Mouse (Mus musculus): Measurements from ENCODE around the gene Apba3.

Apba3 gene

DNA sequence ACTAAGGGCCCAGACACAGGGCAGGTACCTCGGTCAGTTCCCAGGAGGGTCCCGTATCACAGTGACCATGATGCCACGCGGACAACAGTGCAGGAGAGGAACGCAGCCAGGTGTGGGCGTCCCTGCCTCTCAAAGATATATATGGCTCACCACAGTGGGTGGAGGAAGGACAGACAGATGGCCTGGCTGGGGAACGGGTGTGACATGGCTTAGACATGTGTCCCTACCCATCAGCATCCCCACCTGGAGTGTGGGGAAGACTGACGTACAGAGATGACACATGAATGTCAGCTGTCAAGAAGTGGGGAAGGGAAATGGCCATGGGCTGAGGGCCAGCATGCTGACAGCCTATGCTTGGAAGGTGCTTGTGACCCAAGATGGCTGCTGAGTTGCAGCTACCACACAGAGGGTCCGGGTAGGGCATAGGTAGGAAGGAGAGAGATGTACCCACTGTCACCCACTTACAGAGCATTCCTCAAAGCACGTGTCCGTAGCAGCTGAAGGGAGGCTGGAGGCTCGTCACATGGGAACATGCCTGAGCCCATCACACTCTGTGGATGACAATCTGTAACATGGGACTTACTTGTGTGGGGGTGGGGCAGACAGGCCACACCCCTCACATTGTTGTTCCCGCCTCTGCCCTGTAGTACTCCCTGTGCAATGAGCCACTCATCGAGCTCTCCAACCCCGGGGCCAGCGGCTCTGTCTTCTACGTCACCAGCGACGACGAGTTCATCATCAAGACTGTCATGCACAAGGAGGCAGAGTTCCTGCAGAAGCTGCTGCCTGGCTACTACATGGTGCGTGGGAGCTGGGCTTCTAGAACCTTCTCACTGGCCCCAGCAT is 40.3 kb downstream of the Apba3 start:
- no peak for DNase-seq (ENCODE audit: low read depth, low spot score)

DNA sequence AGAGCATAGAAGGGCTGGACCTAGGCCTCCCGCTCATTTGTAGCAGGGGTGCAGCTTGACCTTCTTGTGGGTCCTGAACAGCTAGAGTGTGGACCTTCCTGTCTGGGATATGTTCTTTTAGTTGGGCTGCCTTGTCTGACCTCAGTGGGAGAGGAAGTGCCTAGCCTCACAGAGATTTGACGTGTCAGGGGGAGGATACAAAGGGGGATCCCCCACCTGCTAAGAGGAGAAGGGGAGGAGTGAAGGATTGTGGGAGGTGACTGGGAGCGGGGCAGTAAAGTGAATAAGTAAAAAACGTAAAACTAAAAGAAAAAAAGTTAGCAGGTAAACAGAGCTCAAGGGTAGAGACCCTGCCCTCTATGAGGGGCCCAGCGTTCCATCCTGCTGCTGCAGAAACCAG is 42.8 kb downstream of the Apba3 start:
- DNase-seq (ENCODE audit: low read depth, low spot score): no peak

- DNase-seq (ENCODE audit: low read depth, low spot score): no peak
Observed at GRCm38 (mm10) chr10:81313581-81313980, 46.8 kb downstream of the Apba3 start.

GRCm38 (mm10) chr10:81314201-81314600 is 47.4 kb downstream of the Apba3 start:
- no peak for DNase-seq (ENCODE audit: low read depth, low spot score)

DNA sequence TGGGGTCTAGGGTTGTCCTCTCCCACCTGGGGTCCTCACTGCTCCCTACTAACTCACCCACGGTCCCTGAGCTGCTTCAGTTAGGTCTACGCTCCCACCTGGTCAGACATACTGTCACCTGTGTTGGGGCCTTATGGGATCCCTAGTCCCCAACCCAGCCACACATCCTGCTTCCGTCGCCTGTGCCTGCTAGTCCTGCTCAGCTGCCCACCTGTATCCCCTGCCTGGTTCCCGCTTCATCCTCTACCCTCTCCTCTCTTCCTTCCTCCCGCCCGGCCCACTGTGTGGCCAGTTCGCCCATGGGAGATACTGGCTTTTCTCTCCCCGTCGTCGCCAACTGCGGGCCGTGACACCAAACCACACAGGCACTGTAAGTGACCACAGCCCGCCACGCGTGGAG is 48.8 kb downstream of the Apba3 start:
- no peak for DNase-seq (ENCODE audit: low read depth, low spot score)

GRCm38 (mm10) chr10:81316338-81317060 is 49.7 kb downstream of the Apba3 start:
- DNase-seq (ENCODE audit: low read depth, low spot score): no peak

DNA sequence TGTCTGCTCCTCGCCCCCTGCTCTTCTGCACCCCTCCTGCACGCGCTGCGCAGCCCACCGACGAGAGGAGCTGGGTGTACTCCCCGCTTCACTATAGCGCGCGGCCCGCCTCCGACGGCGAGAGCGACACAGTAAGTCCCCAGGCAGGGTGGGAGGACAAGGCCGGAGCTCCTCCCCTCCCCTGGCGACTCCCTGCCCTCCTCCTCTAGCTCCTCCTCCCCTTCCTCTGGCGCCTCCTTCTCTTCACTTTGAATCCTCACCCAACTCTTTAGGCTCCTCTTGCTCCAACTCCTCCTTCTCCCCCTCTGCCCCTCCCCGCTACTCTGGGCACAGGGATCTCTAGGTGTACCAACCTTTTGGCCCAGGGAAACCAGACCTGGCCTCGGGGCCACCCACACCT is 50.5 kb downstream of the Apba3 start:
- no peak for DNase-seq (ENCODE audit: low read depth, low spot score)

DNA sequence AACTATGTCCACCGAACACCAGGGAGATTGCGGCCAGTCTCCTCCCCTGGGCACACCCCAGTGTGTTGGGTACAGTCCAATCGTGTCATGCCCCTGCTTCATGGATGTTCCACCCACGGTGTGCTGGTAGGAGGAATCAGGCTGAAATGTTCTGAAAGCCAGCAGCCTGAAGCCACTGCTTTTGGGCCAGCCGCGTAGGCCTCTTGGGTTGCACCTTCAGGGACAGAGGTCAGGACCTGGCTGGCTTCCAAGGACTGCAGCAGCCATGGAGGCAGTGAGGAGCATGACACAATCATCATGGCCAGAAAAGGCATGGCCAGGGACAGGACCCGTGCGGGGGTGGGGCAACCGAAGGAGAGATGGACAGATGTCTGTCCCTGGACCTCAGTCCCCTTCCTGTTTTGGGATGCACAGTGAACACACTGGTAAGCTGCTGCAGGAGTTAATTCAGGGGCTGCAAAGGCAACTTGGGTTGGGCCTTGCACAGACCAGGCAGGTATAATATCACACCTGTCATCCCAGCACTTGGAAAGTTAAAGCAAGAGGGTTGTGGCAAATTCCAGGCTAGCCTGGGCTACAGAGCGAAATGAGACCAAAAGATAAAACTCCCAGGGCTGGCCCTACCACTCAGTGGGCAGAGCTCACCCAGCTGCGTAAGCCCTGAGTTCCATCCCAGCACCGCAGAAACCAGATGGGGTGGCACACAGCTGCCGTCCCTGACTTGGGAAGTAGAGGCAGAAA is 52.0 kb downstream of the Apba3 start:
- no peak for DNase-seq (ENCODE audit: low read depth, low spot score)

DNA sequence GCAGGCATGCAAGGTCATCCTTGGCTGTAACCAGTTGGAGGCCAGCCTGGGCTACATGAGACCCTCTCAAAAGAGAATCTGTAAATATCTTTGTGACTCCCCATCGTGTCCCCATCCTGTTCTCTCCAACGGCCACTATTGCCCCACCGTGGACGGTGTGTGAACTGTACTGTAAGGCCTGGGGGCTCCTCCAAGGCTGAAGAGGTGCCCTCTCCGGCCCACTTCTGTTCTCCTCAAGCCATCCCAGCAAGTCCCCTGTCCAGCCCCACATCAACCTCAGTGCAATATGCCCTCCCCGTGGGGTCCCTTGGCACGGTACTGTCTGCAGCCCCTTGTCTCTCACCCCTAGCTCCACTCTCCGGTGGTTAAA is 52.6 kb downstream of the Apba3 start:
- DNase-seq (ENCODE audit: low read depth, low spot score): no peak

DNA sequence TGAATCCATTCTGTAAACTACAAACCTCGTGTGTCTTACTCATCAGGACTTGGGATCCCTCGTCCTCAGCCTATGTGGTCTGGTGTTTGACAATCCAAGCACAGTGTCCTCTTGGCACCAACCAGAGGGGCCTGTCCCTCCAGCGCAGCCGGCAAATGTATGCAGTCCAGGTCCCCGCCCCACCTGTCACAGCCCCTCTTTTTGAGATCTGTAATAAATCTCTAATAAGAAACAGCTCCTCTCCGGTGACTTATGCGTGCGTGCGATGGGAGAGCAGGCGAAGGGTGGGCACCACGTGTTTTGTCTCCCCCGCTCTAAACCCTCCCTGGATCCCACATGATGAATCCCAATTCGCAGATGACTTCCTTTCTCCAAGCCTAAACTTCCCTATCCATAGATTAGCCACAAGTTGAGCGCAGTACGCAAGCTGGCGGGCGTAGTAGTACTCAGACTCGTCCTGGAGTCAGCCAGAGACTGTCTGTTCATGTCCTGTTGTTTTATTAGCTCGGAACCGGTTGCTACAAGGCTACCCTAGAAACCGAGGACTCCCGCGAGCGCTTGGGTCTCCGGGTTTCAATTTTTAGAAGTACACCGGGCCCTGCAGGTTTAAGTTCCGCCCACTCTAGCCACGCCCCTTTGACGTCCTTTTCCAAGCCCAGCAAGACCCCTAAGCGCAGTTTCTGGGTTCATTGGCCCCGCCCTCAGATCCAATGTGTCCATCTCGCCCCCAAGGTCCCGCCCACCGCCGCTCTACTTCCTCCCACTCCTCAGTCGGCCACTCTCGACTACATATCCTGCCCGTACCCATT is 53.2 kb downstream of the Apba3 start:
- DNase-seq (ENCODE audit: low read depth, low spot score): no peak

DNA sequence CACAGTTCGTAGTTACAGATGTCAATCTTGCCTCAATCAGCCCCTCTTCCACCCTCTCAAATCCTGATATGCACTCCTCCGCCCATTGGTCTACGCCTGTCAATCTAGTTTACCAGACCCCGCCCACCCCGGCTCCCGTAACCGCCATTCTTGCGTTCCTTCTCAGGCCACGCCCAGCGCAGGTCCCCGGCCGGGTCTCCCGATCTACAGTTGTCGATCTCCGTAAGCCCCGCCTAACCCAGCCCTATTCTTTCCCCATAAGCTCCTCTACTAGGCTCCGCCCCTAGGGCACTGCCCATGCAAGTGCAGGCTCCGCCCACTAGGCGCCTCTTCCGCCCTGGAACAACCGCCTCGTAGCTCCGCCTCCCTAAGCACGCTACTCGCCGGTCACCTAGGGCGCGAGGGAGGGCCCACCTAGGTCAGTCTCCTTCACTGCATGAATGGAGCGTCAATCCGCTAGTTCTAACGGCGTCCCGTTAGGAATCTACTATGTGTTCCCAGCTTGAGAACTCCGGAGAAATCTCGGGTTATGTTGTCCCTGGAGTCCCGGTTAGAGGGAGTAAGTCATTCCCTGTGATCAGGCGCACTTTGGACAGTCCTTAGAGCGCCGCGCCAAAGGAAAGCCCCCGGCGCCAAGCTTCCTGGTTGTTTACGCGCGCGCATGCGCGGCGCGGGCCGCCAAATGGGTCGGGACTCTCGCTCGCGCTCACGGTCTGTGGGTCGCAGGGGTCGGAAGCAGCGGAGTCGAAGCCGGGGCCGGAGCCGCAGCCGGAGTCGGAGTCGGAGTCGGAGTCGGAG is 54.0 kb downstream of the Apba3 start, which contains the start of gene Cactin:
Gene Cactin, plus strand, starts transcription at position 554 of the 798 bp plus-strand sequence.
- peak; percentile 100 for DNase-seq (ENCODE audit: low read depth, low spot score)

DNA sequence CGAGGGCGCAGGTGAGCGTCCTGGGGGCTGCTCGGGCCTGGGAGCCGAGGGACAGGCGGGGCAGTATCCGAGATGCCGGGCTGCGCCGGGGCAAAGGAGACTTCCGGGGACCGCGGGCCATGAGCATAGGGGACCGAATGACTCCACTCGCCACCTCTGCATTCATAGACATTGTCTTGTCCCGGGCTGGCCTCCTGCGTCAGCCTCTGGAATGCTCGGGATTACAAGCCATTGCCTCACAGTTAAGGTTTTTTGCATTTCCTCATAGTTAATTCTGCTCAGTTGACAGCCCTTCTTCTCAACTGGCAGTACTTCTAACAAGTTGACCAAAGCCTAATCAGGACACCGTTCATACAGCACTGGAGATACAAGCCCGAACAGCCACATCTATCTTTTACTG is 54.7 kb downstream of the Apba3 start:
- no peak for DNase-seq (ENCODE audit: low read depth, low spot score)

GRCm38 (mm10) chr10:81322444-81322843 is 55.7 kb downstream of the Apba3 start:
- no peak for DNase-seq (ENCODE audit: low read depth, low spot score)
